Mouse (Mus musculus) heart, adult 2 months (tissue): ENCODE results near the gene Gck. TPM values are rescaled to one million over a fixed set of nuclear protein-coding genes. Genes with fewer than 3 reads are reported as not detected.

Source experiments
- DNase-seq, 2 experiments: peaks; one replicate each; pipeline ENCODE4 v3.0.0; 2021
- H3K27ac ChIP-seq: fragments of 200-600 bp; 2 replicates; pipeline ENCODE4 v1.8.1; 2022
- H3K27me3 ChIP-seq: fragments of 200-500 bp; 2 replicates; pipeline ENCODE4 v1.6.1; 2012; ENCODE audit warnings: mild to moderate bottlenecking, low read length, inconsistent platforms, mixed read lengths; ENCODE audit not compliant: control insufficient read depth, insufficient read depth
- H3K36me3 ChIP-seq: fragments of 200-500 bp; 2 replicates; pipeline ENCODE4 v1.6.1; 2012; ENCODE audit warnings: low read length, inconsistent platforms; ENCODE audit not compliant: control insufficient read depth, insufficient read depth
- H3K4me1 ChIP-seq: fragments of 200-500 bp; 2 replicates; pipeline ENCODE4 v1.6.1; 2011; ENCODE audit warnings: low read length; ENCODE audit not compliant: control insufficient read depth, insufficient read depth
- H3K4me3 ChIP-seq: fragments of 200-600 bp; 2 replicates; pipeline ENCODE4 v1.8.1; 2022
- H3K79me2 ChIP-seq: fragments of 200-500 bp; replicated peaks from 2 replicates; pipeline ENCODE4 v1.6.1; 2012; ENCODE audit warnings: mild to moderate bottlenecking, inconsistent platforms, low read length, moderate library complexity, mixed read lengths; ENCODE audit not compliant: control insufficient read depth, insufficient read depth
- H3K9ac ChIP-seq: fragments of 200-500 bp; 2 replicates; pipeline ENCODE4 v1.6.1; 2012; ENCODE audit warnings: low read depth, mild to moderate bottlenecking, control low read depth, inconsistent platforms, low read length, mixed read lengths
- CTCF ChIP-seq: fragments of 200-600 bp; IDR thresholded peaks from 2 replicates; pipeline ENCODE4 v1.8.1; 2022; ENCODE audit warnings: antibody characterized with exemption, mild to moderate bottlenecking, moderate library complexity
- EP300 ChIP-seq: fragments of 200-500 bp; IDR thresholded peaks from 2 replicates; pipeline ENCODE4 v1.6.1; 2011; ENCODE audit warnings: low read depth, low read length, control low read depth; ENCODE audit not compliant: insufficient read depth
- POLR2A ChIP-seq: fragments of 200-500 bp; IDR thresholded peaks from 2 replicates; pipeline ENCODE4 v1.6.1; 2011; ENCODE audit warnings: mild to moderate bottlenecking, low read depth, low read length, control low read depth; ENCODE audit not compliant: insufficient read depth
- WGBS: fragments of 180-500 bp; shearing (Covaris S2); methylation state at CpG from one replicate; pipeline ENCODE4 v1.1.7; 2018; 5-methylcytosine and 5-hydroxymethylcytosine counted together
- intact Hi-C: fragments of 180-260 bp; cut with DNase I; formaldehyde crosslinking; loops from one replicate; pipeline ENCODE4 v1.15.1; 2025
- polyA plus RNA-seq: library from polyadenylated mRNA; depleted of rRNA; stranded (reverse); fragments of >200 nt; gene quantifications from 2 replicates; pipeline ENCODE4 v1.2.3, GENCODE M21; 2012
- total RNA-seq, 2 experiments: library from RNA; stranded (reverse); gene quantifications; 2 replicates each; pipeline ENCODE4 v1.2.3; 2021

Gene Gck
- total and polyA plus RNA-seq, 3 experiments, result 10.4 to 13.9 (median 10.5) TPM

- intact Hi-C loops, result no loop called here
- DNase-seq, result no peak
- H3K27me3 ChIP-seq, result no peaks in the 10 kb centered on the region
- no peaks in the 10 kb centered on the region for H3K36me3 ChIP-seq
- no peak overlapping the region for H3K27ac ChIP-seq
- H3K79me2 ChIP-seq, result no peaks in the 10 kb centered on the region
- no peaks in the 10 kb centered on the region for H3K4me1 ChIP-seq
- no peak overlapping the region for H3K4me3 ChIP-seq
- TF ChIP-seq EP300 (no peak), POLR2A (no peak)
- 86% methylated on average over 6 of the region's 6 CpGs for WGBS
- H3K9ac ChIP-seq, result no peak overlapping the region
Observed at GRCm38 (mm10) chr11:5968223-5968622, 18.3 kb upstream of the Gck start.

- intact Hi-C loops, result no loop called here
- TF ChIP-seq POLR2A (no peak), EP300 (no peak), CTCF (no peak)
- Histone ChIP-seq H3K9ac (no peak overlapping the region), H3K79me2 (no peaks in the 10 kb centered on the region), H3K4me3 (no peak overlapping the region), H3K36me3 (no peaks in the 10 kb centered on the region), H3K4me1 (no peaks in the 10 kb centered on the region), H3K27me3 (no peaks in the 10 kb centered on the region), H3K27ac (no peak overlapping the region)
- no peak for DNase-seq
- 92% methylated on average over 3 of the region's 3 CpGs for WGBS
Observed at GRCm38 (mm10) chr11:5966751-5967150, 16.9 kb upstream of the Gck start.

- WGBS, result 82% methylated on average over 11 of the region's 11 CpGs
- peaks cover 1% of the 10 kb centered on the region; the same call in 1 of the 2 replicates for H3K79me2 ChIP-seq
- intact Hi-C loops, result no loop called here
- H3K4me3 ChIP-seq, result no peak overlapping the region
- no peak for TF ChIP-seq CTCF
- TF ChIP-seq EP300, result no peak
- no peak for TF ChIP-seq POLR2A
- no peaks in the 10 kb centered on the region for H3K27me3 ChIP-seq
- no peak overlapping the region for H3K27ac ChIP-seq
- H3K9ac ChIP-seq, result no peak overlapping the region
- DNase-seq, result no peak
- H3K36me3 ChIP-seq, result no peaks in the 10 kb centered on the region
- no peaks in the 10 kb centered on the region for H3K4me1 ChIP-seq
Observed at GRCm38 (mm10) chr11:5965865-5966264, 16.0 kb upstream of the Gck start.

DNA sequence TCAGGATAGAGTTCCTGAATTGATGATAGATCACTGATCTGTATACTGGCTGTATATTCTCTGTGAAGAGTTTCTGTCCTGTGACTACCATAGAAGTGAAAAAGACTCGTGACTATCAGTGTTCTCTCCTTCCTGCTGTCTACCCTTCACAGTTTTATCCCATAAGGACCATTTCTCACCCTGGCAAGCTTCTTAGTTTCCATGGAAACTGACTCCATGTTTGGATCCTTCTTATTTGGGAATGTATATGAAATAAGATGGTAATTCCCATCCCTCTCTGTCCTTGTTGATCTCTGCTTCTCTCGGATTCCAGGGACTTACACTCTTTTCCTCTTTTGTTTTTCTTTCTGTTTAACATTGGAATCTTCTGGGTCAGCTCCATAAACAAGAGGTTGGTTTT is 10.2 kb upstream of the Gck start:
- Histone ChIP-seq H3K4me1 (peaks cover 8% of the 10 kb centered on the region), H3K4me3 (no peak overlapping the region), H3K27me3 (no peaks in the 10 kb centered on the region), H3K79me2 (peaks cover 10% of the 10 kb centered on the region), H3K36me3 (peaks cover 6% of the 10 kb centered on the region; the same call in 1 of the 2 replicates), H3K9ac (no peak overlapping the region), H3K27ac (no peak overlapping the region)
- intact Hi-C loops, result no loop called here
- 47% methylated on average over 2 of the region's 2 CpGs for WGBS
- TF ChIP-seq EP300, result no peak
- no peak for TF ChIP-seq CTCF
- TF ChIP-seq POLR2A, result no peak
- DNase-seq, result no peak

DNA sequence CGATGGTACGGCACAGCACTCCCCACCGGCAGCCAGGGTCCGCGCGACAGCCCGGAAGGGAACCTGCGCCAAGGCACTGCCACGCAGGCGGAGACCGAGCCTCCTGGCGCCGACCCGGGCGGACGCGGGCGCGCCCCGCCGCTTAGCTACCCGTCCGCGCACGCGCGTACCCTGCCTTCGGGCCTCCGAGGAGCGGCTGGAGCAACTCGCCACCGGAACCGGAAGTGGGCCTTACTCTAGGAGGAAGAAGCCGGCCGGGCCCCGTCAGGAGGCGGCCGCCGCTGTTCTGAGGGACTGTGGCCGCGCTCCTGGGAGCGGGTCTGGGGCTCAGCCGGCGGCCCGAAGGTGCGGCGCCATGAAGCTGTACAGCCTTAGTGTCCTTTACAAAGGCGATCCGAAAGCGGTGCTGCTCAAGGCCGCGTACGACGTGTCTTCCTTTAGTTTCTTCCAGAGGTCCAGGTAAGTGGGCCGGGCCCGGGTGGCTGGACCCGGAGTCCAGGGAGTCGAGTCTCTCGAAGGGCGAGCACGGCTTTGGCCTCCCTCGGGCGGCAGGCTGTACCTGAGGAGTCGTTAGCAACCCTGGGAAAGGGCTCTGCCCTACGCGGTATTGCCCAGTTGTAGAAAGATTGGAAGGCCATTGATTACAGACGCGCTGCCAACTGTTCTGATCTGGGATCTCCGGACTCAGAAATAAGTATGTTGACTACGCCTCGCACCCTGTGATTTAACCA is 5.8 kb upstream of the Gck start, which contains the start of gene Ykt6:
Gene Ykt6 (plus strand): TSS at position 148 of the 731 bp plus-strand sequence.
- H3K4me1 ChIP-seq, result peaks cover 11% of the 10 kb centered on the region
- H3K27me3 ChIP-seq, result no peaks in the 10 kb centered on the region
- H3K4me3 ChIP-seq, result peak within 1 kb of the TSS; percentile 83
- WGBS, result under 1% methylated on average over 71 of the region's 71 CpGs
- H3K9ac ChIP-seq, result peak within 1 kb of the TSS; percentile 99
- peak; percentile 96 to 99 for DNase-seq
- TF ChIP-seq CTCF (no peak), POLR2A (peak; percentile 92), EP300 (0 out of 2 replicates have a peak, but pooled peaks have one; percentile 12)
- intact Hi-C loops, result loop anchor here (2.0 kb wide), 1 partner anchor 69 kb away; no protein-coding TSS in a partner anchor
- peaks cover 8% of the 10 kb centered on the region for H3K79me2 ChIP-seq
- H3K36me3 ChIP-seq, result peaks cover 6% of the 10 kb centered on the region; the same call in 1 of the 2 replicates
- H3K27ac ChIP-seq, result peak within 1 kb of the TSS; percentile 97

GRCm38 (mm10) chr11:5954965-5955504 is 5.2 kb upstream of the Gck start:
- 2% methylated on average over 7 of the region's 7 CpGs for WGBS
- H3K9ac ChIP-seq, result peak overlapping the region; percentile 87
- H3K36me3 ChIP-seq, result peaks cover 5% of the 10 kb centered on the region; the same call in 1 of the 2 replicates
- H3K27me3 ChIP-seq, result no peaks in the 10 kb centered on the region
- peak overlapping the region; percentile 83 for H3K4me3 ChIP-seq
- peaks cover 8% of the 10 kb centered on the region for H3K79me2 ChIP-seq
- TF ChIP-seq EP300, result no peak
- no peak for TF ChIP-seq POLR2A
- TF ChIP-seq CTCF, result peak; percentile 74
- intact Hi-C loops, result loop anchor here (2.0 kb wide), 1 partner anchor 68 kb away; no protein-coding TSS in a partner anchor
- H3K4me1 ChIP-seq, result peaks cover 11% of the 10 kb centered on the region
- DNase-seq, result no peak
- H3K27ac ChIP-seq, result peak overlapping the region; percentile 97
